Mouse (Mus musculus) kidney, embryonic 16.5 days (tissue): ENCODE data around the gene Plekhg1. TPM values are rescaled to one million over a fixed set of nuclear protein-coding genes. Genes with fewer than 3 reads are reported as not detected.
A peak's percentile ranks its signal among the peaks of the same experiment; 100 is the strongest.

Experiments used
- ATAC-seq: fragments of 200-750 bp; cut with Nextera tagmentation; 2 replicates; pipeline ENCODE4 v1.8.0; 2017; ENCODE audit warnings: moderate TSS enrichment; ENCODE audit not compliant: low FRiP score, low TSS enrichment
- H3K27ac ChIP-seq: fragments of 300-500 bp; sonication (generic); 2 replicates; pipeline ENCODE4 v1.5.1; 2014; ENCODE audit warnings: low read length
- H3K27me3 ChIP-seq: fragments of 300-500 bp; sonication (generic); 2 replicates; pipeline ENCODE4 v1.6.1; 2014; ENCODE audit warnings: low read length, control low read depth, mixed read lengths; ENCODE audit not compliant: insufficient read depth
- H3K36me3 ChIP-seq: fragments of 300-500 bp; sonication (generic); 2 replicates; pipeline ENCODE4 v1.6.1; 2014; ENCODE audit warnings: low read length, control low read depth, mixed read lengths; ENCODE audit not compliant: insufficient read depth
- H3K4me1 ChIP-seq: fragments of 300-500 bp; sonication (generic); 2 replicates; pipeline ENCODE4 v1.6.1; 2014; ENCODE audit warnings: low read length, control low read depth, mixed read lengths; ENCODE audit not compliant: insufficient read depth
- H3K4me2 ChIP-seq: fragments of 300-500 bp; sonication (generic); replicated peaks from 2 replicates; pipeline ENCODE4 v1.6.1; 2014; ENCODE audit warnings: low read depth, low read length
- H3K4me3 ChIP-seq: fragments of 300-500 bp; sonication (generic); 2 replicates; pipeline ENCODE4 v1.5.1; 2014; ENCODE audit warnings: mild to moderate bottlenecking, low read length
- H3K9ac ChIP-seq: fragments of 300-500 bp; sonication (generic); replicated peaks from 2 replicates; pipeline ENCODE4 v1.6.1; 2014; ENCODE audit warnings: low read length
- H3K9me3 ChIP-seq: fragments of 300-500 bp; sonication (generic); 2 replicates; pipeline ENCODE4 v1.6.1; 2016; ENCODE audit warnings: low read length, control low read depth
- WGBS: fragments of 180-500 bp; shearing (Covaris S2); extraction: QIAGEN DNeasy Blood & Tissue Kit; methylation state at CpG from one replicate; pipeline ENCODE4 v1.1.7; 2014; 5-methylcytosine and 5-hydroxymethylcytosine counted together
- polyA plus RNA-seq: library from polyadenylated mRNA; unstranded; fragments of >200 nt; fragmentation: Nextera tagmentation; extraction: Ambion mirVana; gene quantifications from 2 replicates; pipeline ENCODE4 v1.2.1, GENCODE M21; 2015

Plekhg1 gene
- polyA plus RNA-seq, 1 experiment from 2014 or later, result 14.4 TPM

- H3K4me1 ChIP-seq, result peaks cover 10% of the 10 kb centered on the region
- 0 out of 2 replicates have a peak overlapping the region, but pooled peaks have one; percentile 16 for H3K27ac ChIP-seq
- no peak for ATAC-seq
- no peaks in the 10 kb centered on the region for H3K27me3 ChIP-seq
- no peak overlapping the region for H3K4me3 ChIP-seq
- H3K9ac ChIP-seq, result no peak overlapping the region
- 46% methylated on average over 6 of the region's 6 CpGs for WGBS
- no peaks in the 10 kb centered on the region for H3K9me3 ChIP-seq
- peak overlapping the region; percentile 17; the same call in 1 of the 2 replicates for H3K4me2 ChIP-seq
- no peaks in the 10 kb centered on the region for H3K36me3 ChIP-seq
These were observed 124.0 kb downstream of the Plekhg1 start for GRCm38 (mm10) chr10:3864196-3864540.

GRCm38 (mm10) chr10:3867298-3867697, 127.1 kb downstream of the Plekhg1 start:
- Histone ChIP-seq H3K4me1 (peaks cover 15% of the 10 kb centered on the region), H3K36me3 (no peaks in the 10 kb centered on the region), H3K9me3 (0 out of 2 replicates have a peak, but pooled peaks cover 3% of the 10 kb centered on the region), H3K27ac (no peak overlapping the region), H3K4me3 (no peak overlapping the region), H3K4me2 (no peak overlapping the region), H3K9ac (no peak overlapping the region), H3K27me3 (no peaks in the 10 kb centered on the region)
- ATAC-seq, result no peak

GRCm38 (mm10) chr10:3870828-3871227, 130.7 kb downstream of the Plekhg1 start:
- ATAC-seq, result peak; percentile 59; the same call in 1 of the 2 replicates
- WGBS, result 56% methylated on average over 5 of the region's 5 CpGs
- peak overlapping the region; percentile 20; the same call in 1 of the 2 replicates for H3K27ac ChIP-seq

GRCm38 (mm10) chr10:3873467-3873866, 133.3 kb downstream of the Plekhg1 start:
- Histone ChIP-seq H3K9me3 (0 out of 2 replicates have a peak, but pooled peaks cover 3% of the 10 kb centered on the region), H3K4me2 (no peak overlapping the region), H3K27me3 (no peaks in the 10 kb centered on the region), H3K36me3 (peaks cover 14% of the 10 kb centered on the region), H3K27ac (no peak overlapping the region), H3K9ac (no peak overlapping the region), H3K4me1 (peaks cover 5% of the 10 kb centered on the region; the same call in 1 of the 2 replicates), H3K4me3 (no peak overlapping the region)
- no peak for ATAC-seq
- 92% methylated on average over 6 of the region's 6 CpGs for WGBS

More at GRCm38 (mm10) chr10:3870828-3871227, 130.7 kb downstream of the Plekhg1 start:
- Histone ChIP-seq H3K4me3 (no peak overlapping the region), H3K36me3 (peaks cover 14% of the 10 kb centered on the region), H3K27me3 (no peaks in the 10 kb centered on the region), H3K4me2 (no peak overlapping the region), H3K9ac (no peak overlapping the region), H3K4me1 (peaks cover 5% of the 10 kb centered on the region; the same call in 1 of the 2 replicates), H3K9me3 (0 out of 2 replicates have a peak, but pooled peaks cover 3% of the 10 kb centered on the region)

- Histone ChIP-seq H3K27me3 (no peaks in the 10 kb centered on the region), H3K36me3 (peaks cover 9% of the 10 kb centered on the region), H3K9me3 (no peaks in the 10 kb centered on the region), H3K27ac (no peak overlapping the region), H3K9ac (no peak overlapping the region), H3K4me1 (no peaks in the 10 kb centered on the region), H3K4me3 (no peak overlapping the region), H3K4me2 (no peak overlapping the region)
- no peak for ATAC-seq
- 94% methylated on average over 4 of the region's 4 CpGs for WGBS
These were observed 137.8 kb downstream of the Plekhg1 start for GRCm38 (mm10) chr10:3877852-3878535.

GRCm38 (mm10) chr10:3881179-3881578, 141.0 kb downstream of the Plekhg1 start:
- H3K4me3 ChIP-seq, result no peak overlapping the region
- no peak overlapping the region for H3K9ac ChIP-seq
- H3K27ac ChIP-seq, result no peak overlapping the region
- H3K4me2 ChIP-seq, result no peak overlapping the region
- no peak for ATAC-seq
- no peaks in the 10 kb centered on the region for H3K27me3 ChIP-seq
- H3K4me1 ChIP-seq, result no peaks in the 10 kb centered on the region
- no peaks in the 10 kb centered on the region for H3K9me3 ChIP-seq
- WGBS, result 51% methylated on average over 2 of the region's 2 CpGs
- H3K36me3 ChIP-seq, result no peaks in the 10 kb centered on the region

GRCm38 (mm10) chr10:3888510-3888909, 148.3 kb downstream of the Plekhg1 start:
- no peak overlapping the region for H3K4me3 ChIP-seq
- no peaks in the 10 kb centered on the region for H3K9me3 ChIP-seq
- H3K27me3 ChIP-seq, result no peaks in the 10 kb centered on the region
- H3K4me1 ChIP-seq, result peaks cover 11% of the 10 kb centered on the region
- H3K4me2 ChIP-seq, result no peak overlapping the region
- no peak for ATAC-seq
- H3K27ac ChIP-seq, result no peak overlapping the region
- H3K9ac ChIP-seq, result no peak overlapping the region
- H3K36me3 ChIP-seq, result no peaks in the 10 kb centered on the region
- 82% methylated on average over 4 of the region's 4 CpGs for WGBS

- H3K9ac ChIP-seq, result no peak overlapping the region; the same call in 1 of the 2 replicates
- 38% methylated on average over 3 of the region's 3 CpGs for WGBS
- peak overlapping the region; percentile 51 for H3K27ac ChIP-seq
- H3K4me3 ChIP-seq, result no peak overlapping the region
- no peaks in the 10 kb centered on the region for H3K36me3 ChIP-seq
- ATAC-seq, result peak; percentile 52; the same call in 1 of the 2 replicates
- peaks cover 15% of the 10 kb centered on the region for H3K4me1 ChIP-seq
- H3K4me2 ChIP-seq, result no peak overlapping the region
- no peaks in the 10 kb centered on the region for H3K9me3 ChIP-seq
- H3K27me3 ChIP-seq, result no peaks in the 10 kb centered on the region
These were observed 151.5 kb downstream of the Plekhg1 start for GRCm38 (mm10) chr10:3891381-3892263.

GRCm38 (mm10) chr10:3892368-3892767, 152.2 kb downstream of the Plekhg1 start:
- Histone ChIP-seq H3K9ac (no peak overlapping the region), H3K27ac (peak overlapping the region; percentile 51; the same call in 1 of the 2 replicates), H3K4me2 (no peak overlapping the region), H3K27me3 (no peaks in the 10 kb centered on the region), H3K4me1 (peaks cover 19% of the 10 kb centered on the region), H3K9me3 (no peaks in the 10 kb centered on the region), H3K4me3 (no peak overlapping the region), H3K36me3 (no peaks in the 10 kb centered on the region)
- 38% methylated on average over 3 of the region's 3 CpGs for WGBS
- ATAC-seq, result peak; percentile 71; the same call in 1 of the 2 replicates
